32 mouse cellular contexts compared by ENCODE assay signal in genomic region chr11:6208158-6208557, GRCm38 (mm10). TPM values are rescaled to one million over a fixed set of nuclear protein-coding genes. Genes with fewer than 3 reads are reported as not detected.
"Had no signal": no experiment of that assay in that cellular context is flagged by ENCODE, and none has a peak within 500 bp of the region (broad histone marks: within the 10 kb centered on the region; RNA-seq: fewer than 3 reads in every experiment).

No protein-coding gene starts in this region.

- H3K27me3 ChIP-seq: embryonic facial prominence, embryonic 12.5 days; embryonic facial prominence, embryonic 13.5 days; embryonic facial prominence, embryonic 15.5 days; forebrain, embryonic 12.5 days; forebrain, embryonic 13.5 days; forebrain, embryonic 15.5 days had no signal

- H3K4me3 ChIP-seq: embryonic facial prominence, embryonic 10.5 days; embryonic facial prominence, embryonic 12.5 days; embryonic facial prominence, embryonic 13.5 days; embryonic facial prominence, embryonic 15.5 days; erythroblast, embryonic 14.5 days; forebrain, embryonic 10.5 days; forebrain, embryonic 12.5 days; forebrain, embryonic 13.5 days; forebrain, embryonic 15.5 days; gastrocnemius, adult 2 months; heart, adult 2 months had no signal

- H3K4me1 ChIP-seq: embryonic facial prominence, embryonic 10.5 days; embryonic facial prominence, embryonic 12.5 days; embryonic facial prominence, embryonic 13.5 days; embryonic facial prominence, embryonic 15.5 days; forebrain, embryonic 10.5 days; forebrain, embryonic 12.5 days; forebrain, embryonic 13.5 days; forebrain, embryonic 15.5 days had no signal

- ATAC-seq: forebrain, embryonic 13.5 days; forebrain, embryonic 14.5 days; forebrain, embryonic 15.5 days; forebrain, embryonic 16.5 days; forebrain, postnatal 0 days had no signal

- H3K4me2 ChIP-seq: embryonic facial prominence, embryonic 12.5 days; embryonic facial prominence, embryonic 13.5 days; embryonic facial prominence, embryonic 15.5 days; forebrain, embryonic 12.5 days; forebrain, embryonic 13.5 days; forebrain, embryonic 15.5 days had no signal

- DNase-seq: cerebellum, adult 2 months; cerebellum, adult 8-10 months; cerebellum, adult 9-10 months; cerebellum, adult 9-11 months; cerebellum, postnatal 10 days; cerebellum, postnatal 14 days; cerebellum, postnatal 25 days; cerebellum, postnatal 36 days; embryo, embryonic 11 days; forebrain, postnatal 0 days; gastrocnemius, adult 2 months; gastrocnemius, postnatal 10 days; gastrocnemius, postnatal 14 days; gastrocnemius, postnatal 25 days; gastrocnemius, postnatal 36 days; heart, adult 11 months; heart, adult 18-20 months; heart, adult 2 months had no signal

- H3K9me3 ChIP-seq: embryonic facial prominence, embryonic 15.5 days; forebrain, embryonic 13.5 days; forebrain, embryonic 15.5 days had no signal

- H3K27ac ChIP-seq: embryonic facial prominence, embryonic 10.5 days; embryonic facial prominence, embryonic 12.5 days; embryonic facial prominence, embryonic 13.5 days; embryonic facial prominence, embryonic 15.5 days; forebrain, embryonic 10.5 days; forebrain, embryonic 12.5 days; forebrain, embryonic 13.5 days; forebrain, embryonic 15.5 days; gastrocnemius, adult 2 months; heart, adult 2 months had no signal

- H3K36me3 ChIP-seq: embryonic facial prominence, embryonic 10.5 days; embryonic facial prominence, embryonic 12.5 days; embryonic facial prominence, embryonic 13.5 days; embryonic facial prominence, embryonic 15.5 days; forebrain, embryonic 10.5 days; forebrain, embryonic 12.5 days; forebrain, embryonic 15.5 days had no signal

- H3K9ac ChIP-seq: embryonic facial prominence, embryonic 12.5 days; embryonic facial prominence, embryonic 13.5 days; embryonic facial prominence, embryonic 15.5 days; forebrain, embryonic 12.5 days; forebrain, embryonic 13.5 days; forebrain, embryonic 15.5 days; forebrain, postnatal 0 days had no signal

RNA-seq across cellular contexts. Expression of gene A730071L15Rik, which starts 8.3 kb away (rescaled TPM):
- polyA plus RNA-seq: erythroblast, embryonic 14.5 days; frontal cortex, adult 2 months; heart, adult 2 months had no signal

RNA-seq across cellular contexts. Expression of gene Npc1l1, which starts 21.8 kb away (rescaled TPM):
- polyA plus RNA-seq: embryonic facial prominence, embryonic 10.5 days; embryonic facial prominence, embryonic 11.5 days; erythroblast, embryonic 14.5 days; forebrain, embryonic 10.5 days; forebrain, embryonic 11.5 days; forebrain, embryonic 12.5 days; forebrain, postnatal 0 days had no signal
